Mouse (Mus musculus) B cell, adult (primary cell): ENCODE data around the gene Hmgcr. TPM values are rescaled to one million over a fixed set of nuclear protein-coding genes. Genes with fewer than 3 reads are reported as not detected.

Experiments used
- total RNA-seq: library from RNA; stranded (reverse); gene quantifications from 4 replicates; pipeline ENCODE4 v1.2.4, GENCODE M21; 2023; ENCODE audit not compliant: inconsistent age

The Hmgcr gene
- total RNA-seq, result 107 to 125 TPM (median 120 TPM) in 4 replicates

GRCm38 (mm10) chr13:96670406-96671077, at the start of gene Hmgcr:
Gene Hmgcr (minus strand): TSS chr13:96670936.

Other genes starting within 250 kb of the Hmgcr start
- not detected in 4 replicates for gene Ankdd1b, start 199.7 kb downstream of the Hmgcr start, total RNA-seq
- not detected in 4 replicates for gene Gm17622, start 180.2 kb downstream of the Hmgcr start, total RNA-seq
- 8.9 to 13.2 TPM (median 11.2 TPM) in 4 replicates for gene Polk, start 128.4 kb downstream of the Hmgcr start, total RNA-seq
- gene Col4a3bp, start 128.3 kb downstream of the Hmgcr start, total RNA-seq, result 64.6 to 76.6 TPM (median 71.2 TPM) in 4 replicates
- gene Ankrd31, start 77.3 kb upstream of the Hmgcr start, total RNA-seq, result not detected in 4 replicates